Mouse (Mus musculus): Measurements from ENCODE around the gene Ccnt2.
A peak's percentile ranks its signal among the peaks of the same experiment; 100 is the strongest.
"Not testable (repeated sequence)": the region's sequence is repeated elsewhere in the genome, so short reads cannot be mapped to it uniquely, and the experiment has no call there.

Ccnt2 gene

DNA sequence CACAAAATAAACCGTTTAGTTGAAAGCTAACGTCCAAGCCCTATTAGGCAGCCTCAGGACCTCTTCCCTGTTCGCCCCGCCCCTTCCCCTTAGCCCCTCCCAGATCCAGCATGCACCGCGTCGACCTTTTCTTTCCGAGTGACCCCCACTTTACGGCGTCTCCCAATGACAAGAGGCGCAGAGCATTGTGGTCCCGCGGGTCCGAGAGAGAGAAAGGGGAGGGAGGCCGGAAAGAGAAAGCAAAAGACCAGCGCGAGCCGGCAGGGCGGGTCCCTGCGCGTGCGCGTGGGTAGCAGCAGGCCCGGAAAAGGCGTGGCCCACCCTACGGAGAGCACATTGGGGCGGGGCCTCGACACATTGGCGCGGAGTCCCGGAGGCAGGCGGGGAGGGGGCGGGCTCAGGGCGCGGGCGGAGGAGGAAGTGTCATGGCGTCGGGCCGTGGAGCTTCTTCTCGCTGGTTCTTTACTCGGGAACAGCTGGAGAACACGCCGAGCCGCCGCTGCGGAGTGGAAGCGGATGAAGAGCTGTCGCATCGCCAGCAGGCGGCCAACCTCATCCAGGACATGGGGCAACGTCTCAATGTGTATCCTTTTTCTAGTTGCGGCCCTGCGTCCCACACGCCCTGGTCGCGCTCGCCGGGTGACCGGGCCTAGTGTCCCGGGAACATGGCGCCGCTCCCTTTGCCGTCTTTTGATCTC is at the start of gene Ccnt2:
Gene Ccnt2 (plus strand): TSS at position 362 of the 698 bp plus-strand sequence.
- peak; percentile 100 for DNase-seq

DNA sequence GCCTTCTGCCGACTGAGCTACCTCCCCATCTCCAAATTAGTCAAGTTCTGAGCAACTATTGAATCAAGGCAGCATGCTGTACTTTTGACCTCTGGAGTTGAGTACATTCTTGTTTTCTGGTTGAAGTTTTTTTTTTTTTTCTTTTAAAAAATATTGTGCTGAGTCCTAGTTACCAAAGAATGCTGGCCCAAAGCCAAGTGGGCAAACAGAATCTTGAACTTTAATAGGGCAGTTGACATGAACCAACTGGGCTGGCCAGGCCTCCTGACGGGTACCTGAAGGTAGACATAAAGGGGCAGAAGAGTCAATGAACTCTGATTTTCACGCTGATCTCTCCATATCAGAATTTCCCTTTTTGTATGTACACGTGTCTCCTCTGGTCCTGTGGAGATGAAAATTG is 44.9 kb upstream of the Ccnt2 start, which contains the start of gene Acmsd:
Gene Acmsd (plus strand): TSS at position 318 of the 400 bp plus-strand sequence.
- DNase-seq: peak; percentile 62

DNA sequence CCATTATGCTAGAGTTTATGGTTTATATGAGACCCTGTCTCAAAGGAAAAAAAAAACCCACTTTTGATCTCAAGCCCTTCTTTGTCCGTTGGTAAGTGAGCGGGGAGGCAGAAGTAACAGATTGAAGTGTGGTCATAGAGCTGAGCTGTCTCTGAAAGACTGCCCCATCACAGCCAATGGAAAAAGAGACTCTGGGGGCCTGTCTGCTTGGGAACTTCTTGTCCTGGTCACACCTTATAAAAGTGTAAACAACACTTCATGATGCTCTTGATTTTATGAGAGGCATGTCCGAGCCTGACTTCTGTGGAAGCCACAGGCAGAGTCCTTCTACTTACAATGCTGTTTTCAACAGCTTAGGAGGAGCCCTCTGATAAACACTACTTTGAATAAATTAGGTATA is 42.9 kb upstream of the Ccnt2 start:
- DNase-seq: no peak

DNA sequence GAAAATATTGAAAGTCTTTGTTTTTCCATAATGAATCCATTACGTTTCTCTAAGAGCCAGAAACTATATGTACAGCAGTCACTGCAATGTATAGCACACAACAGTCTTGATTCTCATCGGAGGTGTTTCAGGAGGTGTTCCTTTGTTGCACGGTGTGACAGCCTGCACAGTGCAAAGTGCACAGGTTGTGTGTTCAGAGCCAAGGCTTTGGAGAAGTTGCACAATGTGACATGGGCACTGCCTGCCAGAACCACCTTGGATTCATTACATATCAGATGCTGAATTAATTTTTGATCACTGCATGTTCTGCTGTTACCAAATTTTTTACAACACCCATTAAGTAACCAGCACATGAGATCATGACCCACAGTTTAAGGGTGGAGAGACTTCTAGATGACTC is 41.5 kb upstream of the Ccnt2 start:
- no peak for DNase-seq

DNA sequence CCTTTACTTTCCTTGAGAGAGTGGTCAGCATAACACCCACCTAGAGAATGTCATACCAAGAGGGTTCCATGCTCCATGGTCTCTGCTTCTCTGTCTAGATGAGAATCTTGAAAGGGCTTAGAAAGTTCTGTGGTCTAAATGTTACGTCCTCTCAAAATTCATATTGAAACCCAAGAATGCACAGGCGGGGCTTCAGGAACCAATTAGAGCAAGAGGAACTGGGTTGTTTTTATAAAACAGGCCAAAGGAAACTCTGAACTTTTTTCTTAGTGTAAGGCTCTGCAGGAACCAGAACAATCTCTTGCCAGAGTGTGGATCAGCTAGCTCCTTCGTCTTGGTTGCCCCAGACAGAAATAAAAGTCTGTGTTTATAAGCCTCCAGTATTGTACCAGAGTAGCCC is 41.1 kb upstream of the Ccnt2 start:
- no peak for DNase-seq

DNA sequence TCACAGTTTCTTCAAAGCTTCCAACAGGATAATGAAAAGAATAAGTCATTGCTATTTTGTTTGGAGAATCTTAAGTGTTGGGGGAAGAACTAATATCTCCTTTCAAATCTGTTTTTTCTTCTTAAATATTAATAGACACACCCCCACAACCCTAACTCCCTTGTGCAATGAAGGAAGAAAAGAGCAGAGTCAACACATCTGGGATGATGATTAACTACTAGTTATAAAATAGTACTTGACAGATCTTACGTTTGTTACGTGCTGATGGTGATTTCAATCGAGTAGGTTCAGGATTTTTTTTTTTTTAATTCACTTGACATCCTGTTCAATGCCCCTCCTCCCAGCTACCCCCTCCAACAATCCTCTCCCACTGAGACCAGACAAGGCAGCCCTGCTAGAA is 38.6 kb upstream of the Ccnt2 start:
- DNase-seq: no peak

DNA sequence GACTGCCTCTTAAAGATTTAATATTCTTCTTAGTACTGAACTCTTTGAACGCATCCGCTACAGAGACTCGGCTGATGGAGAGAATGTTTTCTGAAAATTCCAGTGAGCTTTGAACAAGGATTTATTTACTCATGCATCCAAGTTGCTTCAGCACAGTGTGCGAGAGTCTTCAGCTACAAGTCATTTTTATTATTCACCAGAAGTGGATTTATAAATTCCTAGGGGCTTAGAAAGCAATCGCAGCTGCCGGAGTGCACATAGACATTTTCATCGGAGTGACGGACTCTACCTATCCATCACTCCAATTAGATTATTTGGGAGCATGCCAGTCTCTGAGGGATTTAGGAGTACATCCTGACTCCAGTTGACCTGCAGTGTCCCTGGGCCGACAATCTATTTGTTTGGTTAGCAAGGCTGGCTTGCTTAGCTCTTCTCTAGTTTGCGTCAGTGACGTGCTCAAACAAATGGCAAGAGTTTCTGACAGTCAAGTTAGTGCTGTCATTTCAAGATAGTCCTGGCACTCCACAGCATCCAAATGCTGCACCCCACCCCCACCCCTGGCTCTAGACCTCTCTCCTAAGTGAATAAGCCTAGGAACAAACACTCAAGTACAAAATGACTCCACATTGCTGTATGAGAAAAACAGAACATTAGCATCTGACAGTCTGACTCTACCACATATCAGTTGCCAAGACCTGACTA is 23.4 kb upstream of the Ccnt2 start:
- no peak for DNase-seq

DNA sequence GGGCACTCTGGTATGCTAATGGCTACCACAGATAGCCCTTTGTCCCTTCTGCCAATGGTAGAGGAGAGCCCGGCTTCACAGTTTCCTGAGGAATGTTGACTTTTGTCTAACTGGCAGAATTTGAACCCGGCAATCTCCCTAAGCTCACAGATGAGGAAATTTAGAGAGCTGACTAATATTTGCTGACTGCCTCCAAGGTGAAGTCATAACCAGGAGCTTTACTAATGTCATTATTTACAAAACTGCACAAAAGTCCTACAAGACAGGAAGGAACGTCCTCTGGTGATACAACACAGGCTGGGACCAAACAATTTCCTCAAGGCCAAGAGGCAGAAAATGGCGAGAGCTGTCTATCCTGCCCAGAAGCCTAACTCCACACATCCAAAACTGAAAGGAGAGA is 18.2 kb upstream of the Ccnt2 start:
- DNase-seq: no peak

DNA sequence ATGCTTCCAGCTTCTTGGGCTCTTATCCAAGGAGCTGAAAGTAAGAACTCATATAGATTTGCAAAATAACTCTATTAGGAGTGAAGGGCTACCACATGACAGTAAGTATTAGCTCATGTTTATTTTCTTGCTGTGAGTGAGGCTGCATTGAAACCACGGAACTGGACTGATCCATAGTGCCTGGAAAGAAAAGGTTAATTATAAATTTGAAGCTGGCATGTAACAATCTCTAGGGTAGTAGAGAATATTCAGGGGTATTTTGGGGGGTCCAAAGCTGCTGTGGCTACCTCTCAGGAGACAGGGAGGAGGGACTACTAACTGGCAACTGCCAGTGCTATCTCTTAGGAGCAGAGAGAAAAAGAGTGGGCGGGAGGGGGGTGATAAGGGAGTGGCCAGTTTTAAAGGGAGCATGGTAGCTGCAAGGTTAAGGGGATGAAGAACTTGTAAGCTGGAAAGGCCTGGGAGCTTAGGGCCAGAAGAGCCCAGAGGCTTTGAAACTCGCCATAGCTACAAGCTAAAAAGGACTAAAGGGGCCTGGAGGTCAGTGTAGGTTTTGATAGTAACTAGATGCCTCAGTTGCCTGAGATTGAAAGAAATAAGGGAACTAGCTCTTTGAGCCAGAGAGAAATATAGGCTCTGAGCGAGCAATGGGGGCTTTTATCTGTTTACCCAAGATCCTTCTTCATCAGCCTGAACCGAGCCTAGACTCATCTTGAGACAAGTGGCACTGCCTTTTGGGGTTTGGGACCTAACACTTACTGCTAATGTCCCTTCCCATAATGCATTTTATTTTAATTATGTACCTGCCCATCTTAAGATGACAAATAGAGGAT is 17.4 kb upstream of the Ccnt2 start:
- no peak for DNase-seq

DNA sequence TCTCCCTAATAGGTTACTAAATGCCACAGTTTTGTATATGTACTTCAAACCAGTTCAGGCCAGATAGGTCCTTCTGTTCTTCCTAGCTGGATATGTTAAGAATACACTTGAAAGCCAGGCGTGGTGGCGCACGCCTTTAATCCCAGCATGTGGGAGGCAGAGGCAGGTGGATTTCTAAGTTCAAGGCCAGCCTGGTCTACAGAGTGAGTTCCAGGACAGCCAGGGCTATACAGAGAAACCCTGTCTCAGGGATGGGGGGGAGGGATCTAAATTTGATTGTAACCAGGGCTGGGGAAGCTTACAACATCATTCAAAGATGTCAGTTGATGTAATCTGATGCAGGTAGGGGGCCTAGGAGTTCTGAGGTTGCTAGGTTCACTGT is 16.8 kb upstream of the Ccnt2 start:
- DNase-seq: not testable (repeated sequence)

DNA sequence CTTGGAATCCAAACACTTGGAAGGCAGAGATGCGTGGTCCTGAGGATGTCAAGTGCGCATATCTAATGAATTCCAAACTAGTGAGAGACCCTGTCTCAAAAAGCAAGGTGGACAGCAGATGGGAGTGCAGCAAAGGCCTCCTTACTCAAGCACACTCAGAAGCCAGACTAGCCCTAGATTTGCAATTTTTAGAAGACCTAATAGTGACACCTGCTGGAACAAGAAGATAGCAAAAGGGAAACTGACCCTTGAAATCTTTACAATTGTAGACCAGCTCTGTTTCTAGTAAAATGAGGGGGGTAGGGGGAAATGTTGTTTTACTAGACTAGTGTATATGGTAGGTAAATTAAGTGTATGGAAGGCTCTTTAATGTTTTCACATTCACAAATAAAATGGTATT is 8.5 kb upstream of the Ccnt2 start:
- no peak for DNase-seq

DNA sequence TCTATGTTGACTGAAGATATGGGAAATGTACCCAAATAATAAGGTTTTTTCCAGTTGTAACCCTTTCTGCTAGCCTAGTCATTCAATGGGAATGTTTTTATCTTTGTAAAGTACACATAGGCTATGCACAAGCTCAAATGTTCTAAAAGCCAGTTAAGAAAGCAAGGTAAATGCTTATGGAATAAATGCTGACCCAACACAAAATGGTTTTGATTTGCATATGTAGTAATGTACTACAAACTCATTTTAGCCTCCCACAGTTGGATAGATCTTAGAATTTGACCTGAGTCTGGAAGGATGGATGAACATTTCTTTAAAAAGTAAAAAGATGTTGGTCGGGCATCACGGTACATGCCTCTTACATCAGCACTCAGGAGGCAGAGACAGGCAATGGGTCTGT is 7.2 kb upstream of the Ccnt2 start:
- DNase-seq: no peak

DNA sequence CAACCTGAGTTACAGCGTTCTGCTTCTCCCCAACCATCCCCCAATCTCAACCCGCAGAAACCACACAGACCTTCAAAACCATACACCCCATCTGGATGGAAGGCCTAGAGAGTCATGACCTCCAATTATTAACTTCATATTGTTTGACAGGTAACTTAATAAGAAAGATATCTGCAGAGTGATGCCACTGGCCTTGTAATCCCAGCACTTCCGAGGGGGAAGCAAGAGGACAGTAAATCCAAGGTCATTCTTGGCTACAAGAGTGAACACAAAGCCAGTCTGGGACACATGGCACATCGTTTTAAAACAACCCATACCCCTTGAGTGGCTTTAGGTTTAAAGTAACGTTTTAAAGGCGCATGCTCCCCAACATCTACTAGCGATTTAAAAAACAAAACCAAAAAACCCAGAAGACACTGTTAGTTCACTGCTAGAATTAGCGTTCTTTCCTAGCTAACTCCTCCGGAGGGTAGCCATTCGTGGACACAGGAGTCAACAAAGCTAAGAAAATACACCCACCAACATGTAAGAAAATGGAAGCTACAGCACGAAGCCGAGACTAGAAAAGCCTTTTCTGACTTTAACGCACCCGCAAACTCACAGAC is 664 bp upstream of the Ccnt2 start:
- DNase-seq: no peak

DNA sequence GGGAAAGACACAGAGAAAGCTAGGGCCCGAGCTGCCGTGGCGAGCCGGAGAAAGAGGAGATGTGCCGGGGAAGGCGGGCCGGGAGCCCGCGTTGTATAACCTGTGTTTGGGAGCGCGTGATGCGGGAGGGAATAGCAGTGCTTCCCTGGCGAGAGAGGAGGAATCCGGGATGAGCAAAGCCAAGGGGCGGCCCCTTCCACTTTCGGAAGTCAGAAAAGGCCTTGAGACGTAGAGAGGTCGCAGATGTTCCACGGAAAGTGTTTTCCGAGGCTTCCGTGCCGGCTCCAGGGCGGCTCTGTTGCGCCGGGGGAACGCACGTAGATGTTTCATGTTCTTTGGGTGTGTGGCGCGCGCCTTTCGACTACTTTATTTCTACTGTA is 527 bp downstream of the Ccnt2 start:
- no peak for DNase-seq

DNA sequence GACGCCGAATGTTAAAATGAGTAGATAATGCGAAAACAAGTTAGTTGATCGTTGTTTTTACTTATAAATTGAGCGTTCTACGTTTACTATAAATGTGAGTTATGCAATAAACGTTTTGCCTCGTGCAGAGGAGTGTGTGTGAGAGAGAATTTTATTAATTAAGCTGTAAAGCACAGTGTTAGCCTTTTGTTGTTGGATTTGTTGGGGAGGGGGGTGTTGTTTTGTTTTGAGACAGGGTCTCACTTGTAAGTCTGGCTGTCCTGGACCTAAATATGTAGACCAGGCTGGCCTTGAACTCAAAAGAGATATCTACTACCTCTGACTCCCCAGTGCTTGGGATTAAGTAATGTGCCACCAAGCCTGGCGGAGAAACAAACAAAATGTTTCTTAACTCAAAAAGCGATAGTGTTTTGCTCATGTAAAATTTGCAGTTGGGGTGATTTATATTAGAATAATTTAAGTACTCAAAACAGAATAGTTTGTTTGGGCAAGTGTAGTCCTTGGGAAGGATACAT is 1.3 kb downstream of the Ccnt2 start:
- DNase-seq: no peak

DNA sequence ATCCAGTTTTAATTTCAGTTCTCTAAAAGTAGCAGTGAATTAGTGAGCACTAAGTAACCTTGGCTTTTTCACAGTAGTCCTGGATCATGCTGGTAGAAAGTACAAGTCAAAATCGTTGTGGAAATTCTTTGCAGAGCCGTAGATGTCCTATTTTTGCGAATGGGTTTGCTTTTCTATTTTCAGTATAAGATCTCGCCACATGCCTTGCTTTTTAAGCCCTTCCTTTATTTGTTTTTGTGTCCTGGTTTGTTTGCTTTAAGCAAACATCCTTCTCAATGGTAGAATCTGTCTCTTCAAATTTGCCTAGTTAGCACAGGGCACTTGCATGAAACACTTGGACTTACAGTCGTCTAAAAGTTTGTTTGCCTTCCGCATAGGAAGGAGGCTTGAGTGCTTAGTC is 2.3 kb downstream of the Ccnt2 start:
- no peak for DNase-seq

DNA sequence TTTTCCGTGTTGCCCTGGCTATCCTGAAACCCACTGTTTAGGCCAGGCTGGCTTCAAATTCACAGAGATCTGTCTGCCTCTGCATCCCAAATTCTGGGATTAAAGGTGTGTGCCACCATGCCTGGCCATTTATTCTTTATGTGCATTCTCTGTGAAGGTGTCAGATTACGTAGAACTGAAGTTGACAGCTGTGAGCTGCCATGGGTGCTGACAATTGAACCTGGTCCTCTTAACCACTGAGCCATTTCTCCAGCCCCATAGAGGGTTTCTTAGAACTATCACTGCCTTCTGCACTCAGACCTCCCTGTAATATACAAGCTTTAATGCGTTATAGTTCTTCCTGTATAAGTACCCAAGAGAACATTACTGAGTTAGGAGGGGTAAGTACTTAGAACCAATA is 4.6 kb downstream of the Ccnt2 start:
- DNase-seq: no peak

DNA sequence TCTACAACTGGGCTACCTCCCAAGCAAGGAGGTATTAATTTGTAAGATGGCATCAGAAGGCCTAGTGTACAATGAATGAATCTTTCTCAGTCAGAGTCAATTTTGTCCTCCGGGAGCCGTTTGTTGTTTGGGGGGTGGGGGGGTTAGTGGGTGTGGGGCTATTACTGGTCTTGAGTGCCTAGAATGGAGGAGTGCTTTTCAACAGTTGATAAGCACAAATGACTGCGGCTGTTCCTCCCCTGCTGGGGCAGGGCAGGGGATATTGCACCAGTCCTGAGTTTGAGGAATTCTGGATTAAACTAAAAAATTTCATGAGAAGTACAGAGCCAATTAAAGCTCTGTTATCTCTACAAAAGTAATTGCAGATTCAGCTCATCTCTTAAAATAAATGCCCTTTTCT is 6.2 kb downstream of the Ccnt2 start:
- no peak for DNase-seq

DNA sequence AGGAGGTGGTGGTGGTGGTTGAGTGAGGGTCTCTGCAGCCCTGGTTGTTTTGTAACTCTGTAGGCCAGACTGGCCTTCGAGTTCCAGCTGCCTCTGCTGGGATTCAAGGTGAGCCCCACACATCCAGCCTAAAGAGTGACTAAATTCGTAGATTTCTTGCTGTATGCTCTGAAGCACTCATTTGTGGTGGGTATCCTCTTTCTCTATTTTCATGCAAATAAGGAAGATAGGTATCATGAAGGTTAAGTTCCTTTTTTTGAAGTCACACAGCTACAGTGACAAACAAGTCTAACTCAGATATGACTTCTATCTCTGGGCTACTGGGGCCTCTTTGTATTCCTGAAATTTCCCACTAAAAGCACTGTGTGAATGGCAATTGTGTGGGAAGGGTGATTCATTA is 6.9 kb downstream of the Ccnt2 start:
- no peak for DNase-seq

DNA sequence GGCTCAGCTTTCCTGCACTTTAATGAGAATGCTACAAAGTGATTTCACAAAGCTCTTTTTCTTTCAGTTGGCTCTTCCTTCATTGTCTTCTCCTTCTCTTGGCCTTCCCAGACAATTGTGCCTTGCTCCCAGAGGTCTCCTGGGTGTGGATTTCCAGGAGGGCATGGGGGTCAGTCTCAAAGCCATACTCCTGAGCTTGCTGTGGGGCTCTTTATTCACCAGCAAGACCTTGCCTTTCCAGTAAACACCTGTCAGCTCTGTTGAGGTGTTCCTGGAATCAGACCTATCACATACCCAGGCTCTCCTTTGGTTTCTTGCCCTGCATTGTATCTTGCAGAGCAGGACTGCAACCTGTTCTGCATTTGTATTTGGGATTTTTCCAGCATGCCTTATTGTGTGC is 9.9 kb downstream of the Ccnt2 start:
- no peak for DNase-seq

DNA sequence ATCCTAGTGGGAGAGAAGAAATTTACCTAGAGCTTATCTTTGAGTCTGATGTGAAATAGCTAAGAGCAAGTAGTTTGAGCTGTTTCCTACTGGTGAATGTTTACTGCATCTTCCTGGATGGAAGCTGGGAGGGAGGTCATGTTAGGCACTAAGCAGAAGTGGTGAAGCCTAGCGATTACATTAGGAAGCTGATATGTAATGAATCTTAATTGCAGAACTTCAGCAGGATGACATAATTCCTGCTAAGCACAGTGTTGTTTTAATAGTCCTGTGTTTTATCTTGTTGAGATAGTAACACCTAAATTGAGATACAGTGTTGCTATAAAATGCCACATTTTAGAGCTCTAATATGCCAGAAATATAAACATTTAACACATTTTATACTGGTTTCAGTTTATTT is 11.9 kb downstream of the Ccnt2 start:
- no peak for DNase-seq

DNA sequence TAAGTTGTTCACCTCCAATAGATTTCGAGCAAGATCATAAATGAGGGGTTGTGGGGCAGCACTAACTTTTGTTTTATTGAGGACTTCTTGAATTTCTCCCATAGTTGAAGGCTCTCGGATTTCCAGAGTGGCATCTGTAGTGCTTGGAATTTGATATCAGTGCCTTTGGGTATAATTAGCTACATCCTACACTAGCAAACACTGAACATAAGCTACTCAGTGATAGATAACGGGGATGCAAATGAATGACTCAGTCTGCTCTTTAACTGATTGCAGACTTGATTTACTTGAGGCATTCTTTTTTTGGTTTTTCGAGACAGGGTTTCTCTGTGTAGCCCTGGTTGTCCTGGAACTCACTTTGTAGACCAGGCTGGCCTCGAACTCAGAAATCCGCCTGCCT is 15.0 kb downstream of the Ccnt2 start:
- no peak for DNase-seq

DNA sequence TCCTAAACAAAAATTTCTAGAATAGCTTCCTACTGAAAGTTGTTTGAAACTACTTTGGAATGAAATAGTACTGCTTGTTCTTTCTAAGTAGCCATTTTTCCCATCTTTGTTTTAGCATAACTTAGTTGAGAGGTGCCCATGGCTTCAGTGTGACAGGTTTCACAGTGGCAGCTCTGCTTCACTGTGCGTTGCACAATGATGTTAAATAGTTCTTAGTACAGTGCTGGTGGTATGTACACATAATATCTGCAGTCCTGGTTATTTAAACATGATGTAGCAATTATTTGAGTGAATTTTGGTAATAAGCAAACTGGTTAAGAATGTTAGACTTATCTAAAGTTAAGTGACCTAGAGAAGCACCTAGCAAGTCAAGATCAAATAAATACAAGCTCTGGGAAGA is 19.5 kb downstream of the Ccnt2 start:
- DNase-seq: no peak
